Mouse (Mus musculus): ENCODE measurements around the gene Apof.
A peak's percentile ranks its signal among the peaks of the same experiment; 100 is the strongest.

Gene Apof

GRCm38 (mm10) chr10:128302357-128302756 is 33.9 kb downstream of the Apof start:
- no peak for DNase-seq (ENCODE audit: low read depth, low spot score)
- Histone ChIP-seq H3K36me3 (ENCODE audit: control insufficient read depth, insufficient read depth, low read length, poor library complexity, severe bottlenecking) (no peaks in the 10 kb centered on the region), H3K27me3 (ENCODE audit: control insufficient read depth, insufficient read depth, low read length, poor library complexity, severe bottlenecking) (no peaks in the 10 kb centered on the region)

GRCm38 (mm10) chr10:128302785-128303125 is 34.3 kb downstream of the Apof start:
- Histone ChIP-seq H3K36me3 (ENCODE audit: control insufficient read depth, insufficient read depth, low read length, poor library complexity, severe bottlenecking) (no peaks in the 10 kb centered on the region), H3K27me3 (ENCODE audit: control insufficient read depth, insufficient read depth, low read length, poor library complexity, severe bottlenecking) (no peaks in the 10 kb centered on the region)
- DNase-seq (ENCODE audit: low read depth, low spot score), result no peak

- Histone ChIP-seq H3K36me3 (ENCODE audit: control insufficient read depth, insufficient read depth, low read length, poor library complexity, severe bottlenecking) (no peaks in the 10 kb centered on the region), H3K27me3 (ENCODE audit: control insufficient read depth, insufficient read depth, low read length, poor library complexity, severe bottlenecking) (no peaks in the 10 kb centered on the region)
- peak; percentile 100 for DNase-seq (ENCODE audit: low read depth, low spot score)
Measured at GRCm38 (mm10) chr10:128303126-128304021, 34.9 kb downstream of the Apof start, which contains the start of gene Pan2. Gene Pan2, plus strand, starts transcription at chr10:128303335.

- Histone ChIP-seq H3K27me3 (ENCODE audit: control insufficient read depth, insufficient read depth, low read length, poor library complexity, severe bottlenecking) (no peaks in the 10 kb centered on the region), H3K36me3 (ENCODE audit: control insufficient read depth, insufficient read depth, low read length, poor library complexity, severe bottlenecking) (no peaks in the 10 kb centered on the region)
- DNase-seq (ENCODE audit: low read depth, low spot score), result no peak
Measured at GRCm38 (mm10) chr10:128309654-128310053, 41.2 kb downstream of the Apof start.

- no peaks in the 10 kb centered on the region; the same call in 1 of the 2 replicates for H3K36me3 ChIP-seq (ENCODE audit: control insufficient read depth, insufficient read depth, low read length, poor library complexity, severe bottlenecking)
- DNase-seq (ENCODE audit: low read depth, low spot score), result peak; percentile 26
- no peaks in the 10 kb centered on the region for H3K27me3 ChIP-seq (ENCODE audit: control insufficient read depth, insufficient read depth, low read length, poor library complexity, severe bottlenecking)
Measured at GRCm38 (mm10) chr10:128310177-128310576, 41.7 kb downstream of the Apof start.

- DNase-seq (ENCODE audit: low read depth, low spot score), result no peak
- Histone ChIP-seq H3K27me3 (ENCODE audit: control insufficient read depth, insufficient read depth, low read length, poor library complexity, severe bottlenecking) (no peaks in the 10 kb centered on the region), H3K36me3 (ENCODE audit: control insufficient read depth, insufficient read depth, low read length, poor library complexity, severe bottlenecking) (peaks cover 2% of the 10 kb centered on the region; the same call in 1 of the 2 replicates)
Measured at GRCm38 (mm10) chr10:128310902-128311301, 42.4 kb downstream of the Apof start.

GRCm38 (mm10) chr10:128315578-128315977 is 47.1 kb downstream of the Apof start:
- Histone ChIP-seq H3K36me3 (ENCODE audit: control insufficient read depth, insufficient read depth, low read length, poor library complexity, severe bottlenecking) (peaks cover 9% of the 10 kb centered on the region; the same call in 1 of the 2 replicates), H3K27me3 (ENCODE audit: control insufficient read depth, insufficient read depth, low read length, poor library complexity, severe bottlenecking) (no peaks in the 10 kb centered on the region)
- DNase-seq (ENCODE audit: low read depth, low spot score), result no peak

Measured in splenic B cell, adult 2 months (primary cell).